Mouse (Mus musculus): ENCODE measurements around the gene Tecpr2.
A peak's percentile ranks its signal among the peaks of the same experiment; 100 is the strongest.

Tecpr2 gene

GRCm38 (mm10) chr12:110979808-110980207 lies 90.7 kb downstream of the Tecpr2 start:
- DNase-seq, result no peak

GRCm38 (mm10) chr12:110981736-110982135 lies 92.7 kb downstream of the Tecpr2 start:
- no peak for DNase-seq

- DNase-seq, result no peak
Measured at GRCm38 (mm10) chr12:110983083-110983482, 94.0 kb downstream of the Tecpr2 start.

GRCm38 (mm10) chr12:110983714-110984113 lies 94.7 kb downstream of the Tecpr2 start:
- no peak for DNase-seq

- DNase-seq, result no peak
Measured at GRCm38 (mm10) chr12:110984598-110984997, 95.5 kb downstream of the Tecpr2 start.

- DNase-seq, result no peak
Measured at GRCm38 (mm10) chr12:110985141-110985540, 96.1 kb downstream of the Tecpr2 start.

- no peak for DNase-seq
Measured at GRCm38 (mm10) chr12:110986536-110987425, 97.7 kb downstream of the Tecpr2 start.

- no peak for DNase-seq
Measured at GRCm38 (mm10) chr12:110989409-110989808, 100.3 kb downstream of the Tecpr2 start.

- no peak for DNase-seq
Measured at GRCm38 (mm10) chr12:110990500-110990899, 101.4 kb downstream of the Tecpr2 start.

- DNase-seq, result peak; percentile 41
Measured at GRCm38 (mm10) chr12:110991361-110992127, 102.5 kb downstream of the Tecpr2 start.

- DNase-seq, result peak; percentile 88
Measured at GRCm38 (mm10) chr12:110992128-110992553, 103.1 kb downstream of the Tecpr2 start.

GRCm38 (mm10) chr12:110992771-110993170 lies 103.7 kb downstream of the Tecpr2 start:
- DNase-seq, result no peak

GRCm38 (mm10) chr12:110993226-110993625 lies 104.2 kb downstream of the Tecpr2 start:
- DNase-seq, result no peak

GRCm38 (mm10) chr12:110994666-110995065 lies 105.6 kb downstream of the Tecpr2 start:
- no peak for DNase-seq

GRCm38 (mm10) chr12:110998092-110998491 lies 109.0 kb downstream of the Tecpr2 start:
- DNase-seq, result no peak

- DNase-seq, result no peak
Measured at GRCm38 (mm10) chr12:110999820-111000219, 110.8 kb downstream of the Tecpr2 start.

GRCm38 (mm10) chr12:111000956-111001355 lies 111.9 kb downstream of the Tecpr2 start:
- no peak for DNase-seq

- no peak for DNase-seq
Measured at GRCm38 (mm10) chr12:111004142-111004541, 115.1 kb downstream of the Tecpr2 start.

- no peak for DNase-seq
Measured at GRCm38 (mm10) chr12:111005803-111006202, 116.7 kb downstream of the Tecpr2 start.

GRCm38 (mm10) chr12:111006339-111006738 lies 117.3 kb downstream of the Tecpr2 start:
- DNase-seq, result no peak

- no peak for DNase-seq
Measured at GRCm38 (mm10) chr12:111007134-111008103, 118.4 kb downstream of the Tecpr2 start.
